Mouse (Mus musculus) ES-E14 (cell line): Measurements from ENCODE around the gene 4930512M02Rik. TPM values are rescaled to one million over a fixed set of nuclear protein-coding genes. Genes with fewer than 3 reads are reported as not detected.

Source experiments
- DNase-seq: peaks from one replicate; pipeline ENCODE4 v3.0.0-alpha.2; 2013; ENCODE audit warnings: low read depth, low spot score
- H3K27ac ChIP-seq: 2 replicates; pipeline ENCODE4 v1.5.1; 2012; ENCODE audit warnings: low read depth, mild to moderate bottlenecking, low read length, moderate library complexity, mixed read lengths; ENCODE audit not compliant: poor library complexity, insufficient read depth, severe bottlenecking
- H3K36me3 ChIP-seq: 2 replicates; pipeline ENCODE4 v1.6.1; 2012; ENCODE audit warnings: mild to moderate bottlenecking, low read length, moderate library complexity, mixed read lengths; ENCODE audit not compliant: control insufficient read depth, poor library complexity, insufficient read depth, severe bottlenecking
- H3K4me1 ChIP-seq, 2 experiments: fragments of 150-350 bp in 1 of 2; sonication (generic) in 1 of 2; 2 replicates each; pipeline ENCODE4 v1.6.1; 2012; ENCODE audit warnings: low read length in 2 of 2, mild to moderate bottlenecking in 1 of 2, mixed read lengths in 1 of 2; ENCODE audit not compliant: control insufficient read depth in 2 of 2, insufficient read depth in 2 of 2, poor library complexity in 1 of 2
- H3K4me3 ChIP-seq, 2 experiments: fragments of 150-350 bp in 1 of 2; sonication (generic) in 1 of 2; 2 replicates each; pipeline ENCODE4 v1.5.1; 2012; ENCODE audit warnings: low read length in 2 of 2, low read depth in 1 of 2, mild to moderate bottlenecking in 1 of 2, mixed read lengths in 1 of 2; ENCODE audit not compliant: insufficient read depth in 1 of 2, poor library complexity in 1 of 2, severe bottlenecking in 1 of 2
- H3K9ac ChIP-seq: 2 replicates; pipeline ENCODE4 v1.6.1; 2012; ENCODE audit warnings: low read depth, mild to moderate bottlenecking, low read length, mixed read lengths; ENCODE audit not compliant: poor library complexity, insufficient read depth, severe bottlenecking
- H3K9me3 ChIP-seq: fragments of 150-350 bp; sonication (generic); 2 replicates; pipeline ENCODE4 v1.6.1; 2012; ENCODE audit warnings: low read depth, mild to moderate bottlenecking, low read length; ENCODE audit not compliant: control insufficient read depth, insufficient read depth
- CHD2 ChIP-seq: IDR thresholded peaks from 2 replicates; pipeline ENCODE4 v1.6.1; 2014; ENCODE audit warnings: mild to moderate bottlenecking, low read depth, low read length, inconsistent platforms
- HCFC1 ChIP-seq: IDR thresholded peaks from 2 replicates; pipeline ENCODE4 v1.6.1; 2012; ENCODE audit warnings: low read length, inconsistent platforms, borderline replicate concordance; ENCODE audit not compliant: insufficient read depth
- MAFK ChIP-seq: IDR thresholded peaks from 2 replicates; pipeline ENCODE4 v1.6.1; 2014; ENCODE audit warnings: mild to moderate bottlenecking, low read depth, low read length, inconsistent platforms; ENCODE audit not compliant: insufficient read depth
- ZC3H11A ChIP-seq: IDR thresholded peaks from 2 replicates; pipeline ENCODE4 v1.6.1; 2012; ENCODE audit warnings: low read depth, mild to moderate bottlenecking, inconsistent platforms, low read length, borderline replicate concordance
- ZNF384 ChIP-seq: IDR thresholded peaks from 2 replicates; pipeline ENCODE4 v1.6.1; 2012; ENCODE audit warnings: low read depth, low read length, inconsistent platforms
- in situ Hi-C, 2 experiments: fragments of 600-800 bp; cut with MboI; formaldehyde crosslinking; loops; one replicate each; pipeline ENCODE4 v1.15.1; 2025; ENCODE audit warnings: low sequenced_read_pairs in 2 of 2, inconsistent platforms in 1 of 2; ENCODE audit not compliant: unreplicated experiment in 2 of 2
- total RNA-seq: library from RNA; depleted of rRNA; stranded (reverse); fragments of 300-350 nt; gene quantifications from 2 replicates; pipeline ENCODE4 v1.2.3, GENCODE M21; 2012

The 4930512M02Rik gene
- total RNA-seq, 1 experiment = not detected

DNA sequence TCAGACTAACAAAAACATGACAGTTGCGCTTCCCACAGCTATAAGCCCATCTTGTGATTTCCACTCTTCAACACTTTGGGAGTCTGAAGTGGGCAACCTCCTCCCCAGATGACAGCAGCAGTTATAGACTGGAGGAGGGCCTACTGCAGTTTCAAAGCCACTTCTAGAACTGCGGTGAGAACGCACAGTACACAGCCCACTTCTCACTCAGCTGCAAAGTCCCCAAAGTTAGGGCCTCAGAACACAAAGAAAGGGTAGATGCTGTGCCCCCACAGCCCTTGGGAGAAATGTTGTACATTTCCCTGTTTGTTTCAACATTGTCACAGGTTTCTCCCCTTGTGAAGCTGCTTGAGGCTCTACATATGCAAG is 40.3 kb upstream of the 4930512M02Rik start:
- Histone ChIP-seq H3K9ac (no peak overlapping the region), H3K9me3 (no peaks in the 10 kb centered on the region), H3K36me3 (no peaks in the 10 kb centered on the region), H3K4me1 (no peaks in the 10 kb centered on the region), H3K4me3 (no peak overlapping the region), H3K27ac (no peak overlapping the region)
- no peak for TF ChIP-seq CHD2
- in situ Hi-C loops = no loop called here
- DNase-seq = no peak

DNA sequence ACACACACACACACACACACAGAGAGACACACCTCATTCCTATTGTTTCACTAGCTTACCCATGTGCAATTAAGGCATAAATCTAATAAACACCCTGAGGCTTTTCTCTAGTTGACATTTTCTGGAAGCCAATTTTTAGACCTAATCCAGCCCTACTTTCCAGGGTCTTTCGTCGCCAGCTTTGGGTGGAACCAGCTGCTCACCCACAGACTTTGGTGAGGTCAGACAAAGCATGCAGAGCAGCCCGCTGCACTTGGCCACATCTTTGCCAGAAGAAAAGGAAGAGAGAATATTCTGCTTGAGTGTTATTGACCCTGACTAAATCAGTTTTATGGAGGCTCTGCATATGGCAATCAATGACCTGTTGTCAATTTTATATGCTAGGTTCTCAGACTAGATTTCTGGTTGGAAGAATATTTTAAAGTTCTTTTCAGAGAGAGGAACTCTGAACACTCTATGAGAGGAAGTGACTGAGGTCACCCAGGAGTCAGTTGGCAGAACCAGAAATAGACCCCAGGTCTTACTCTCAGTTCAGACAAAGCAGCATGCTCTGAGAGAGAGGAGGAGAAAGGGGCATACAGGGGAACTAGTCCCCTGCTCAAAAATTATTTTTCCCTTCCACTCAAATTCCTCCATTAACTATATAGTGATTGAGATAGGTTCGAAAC is 39.8 kb upstream of the 4930512M02Rik start:
- no peak for TF ChIP-seq HCFC1
- no peak for TF ChIP-seq MAFK
- no peak for TF ChIP-seq ZNF384
- no peak for TF ChIP-seq ZC3H11A
- TF ChIP-seq CHD2 = no peak
- DNase-seq = no peak
- Histone ChIP-seq H3K4me1 (no peaks in the 10 kb centered on the region), H3K27ac (no peak overlapping the region), H3K9me3 (no peaks in the 10 kb centered on the region), H3K4me3 (no peak overlapping the region), H3K9ac (no peak overlapping the region), H3K36me3 (no peaks in the 10 kb centered on the region)
- in situ Hi-C loops = no loop called here

DNA sequence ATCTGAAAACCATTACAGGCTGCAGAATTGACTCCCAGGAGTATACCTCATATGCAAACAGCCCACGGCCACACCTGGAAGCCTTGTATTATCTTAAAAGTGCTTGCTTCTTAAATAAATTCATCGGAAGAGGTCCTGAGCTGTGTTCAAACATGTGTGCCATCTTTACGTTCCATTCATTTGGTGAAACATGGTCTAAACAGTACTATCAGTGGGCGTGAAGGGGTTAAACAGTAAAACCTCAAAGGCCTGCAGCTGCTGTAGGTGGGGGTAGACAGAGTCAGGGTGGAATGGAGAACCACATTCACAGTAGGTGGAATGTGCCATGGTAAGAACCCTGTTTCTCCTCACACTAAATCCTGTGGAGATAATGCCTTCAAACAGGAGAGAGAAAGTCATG is 33.0 kb upstream of the 4930512M02Rik start:
- Histone ChIP-seq H3K4me3 (no peak overlapping the region), H3K9ac (no peak overlapping the region), H3K9me3 (no peaks in the 10 kb centered on the region), H3K36me3 (no peaks in the 10 kb centered on the region), H3K27ac (no peak overlapping the region), H3K4me1 (peaks cover 2% of the 10 kb centered on the region in 2 experiments; a peak in 2 of 4 replicates)
- no peak for DNase-seq
- in situ Hi-C loops = no loop called here
- TF ChIP-seq HCFC1 (no peak), CHD2 (no peak), MAFK (no peak)

DNA sequence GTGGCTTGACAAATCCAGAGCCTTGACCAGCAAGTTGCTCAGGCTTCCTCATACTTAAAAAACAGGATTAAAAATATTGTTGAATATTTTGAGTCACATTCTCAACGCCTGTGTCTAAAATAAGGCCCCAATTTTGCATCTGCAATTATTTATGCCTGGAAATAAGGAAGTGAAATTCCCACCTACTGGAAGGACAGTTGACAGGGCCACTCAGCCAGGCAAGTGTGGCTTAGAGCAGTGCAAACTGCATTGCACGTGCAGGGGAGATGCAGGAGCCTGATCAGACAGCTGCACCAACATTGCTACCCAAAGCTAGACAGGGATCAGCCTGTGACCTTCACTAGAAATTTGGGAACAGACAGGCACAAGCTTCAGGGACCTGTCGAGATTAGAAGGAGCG is 31.2 kb upstream of the 4930512M02Rik start:
- Histone ChIP-seq H3K9ac (no peak overlapping the region), H3K36me3 (no peaks in the 10 kb centered on the region), H3K9me3 (no peaks in the 10 kb centered on the region), H3K4me3 (no peak overlapping the region), H3K27ac (no peak overlapping the region), H3K4me1 (peaks cover 2% of the 10 kb centered on the region in 2 experiments; a peak in 2 of 4 replicates)
- in situ Hi-C loops = no loop called here
- DNase-seq = no peak
- TF ChIP-seq HCFC1 = no peak

DNA sequence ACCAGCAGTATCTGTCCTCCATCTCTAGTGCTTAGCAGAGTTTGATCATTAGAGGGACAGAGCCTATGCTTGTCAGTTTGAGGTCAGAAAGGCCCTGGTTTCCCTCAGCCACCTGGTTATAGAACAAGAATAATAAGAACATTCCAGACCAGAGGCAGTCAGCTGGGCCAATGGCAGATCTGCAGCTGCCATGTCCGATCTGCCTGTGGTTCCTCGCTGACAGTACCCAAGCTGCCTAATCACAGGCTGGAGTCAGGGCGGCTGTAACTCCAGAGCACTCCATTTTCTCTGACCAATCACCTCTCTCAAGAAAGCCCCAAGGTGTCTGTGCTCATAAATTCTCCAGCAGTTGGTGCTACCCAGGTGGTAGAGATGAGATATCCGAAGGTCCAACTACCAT is 30.0 kb upstream of the 4930512M02Rik start:
- in situ Hi-C loops = no loop called here
- H3K4me1 ChIP-seq = peaks cover 2% of the 10 kb centered on the region in 2 experiments; a peak in 2 of 4 replicates

More for the DNA sequence above, 30.0 kb upstream of the 4930512M02Rik start:
- Histone ChIP-seq H3K36me3 (no peaks in the 10 kb centered on the region), H3K9ac (no peak overlapping the region), H3K9me3 (no peaks in the 10 kb centered on the region), H3K27ac (no peak overlapping the region), H3K4me3 (no peak overlapping the region)
- no peak for TF ChIP-seq CHD2
- no peak for TF ChIP-seq HCFC1
- no peak for TF ChIP-seq ZC3H11A
- no peak for TF ChIP-seq ZNF384
- TF ChIP-seq MAFK = no peak
- no peak for DNase-seq
